Mouse (Mus musculus): ENCODE measurements around the gene Rnf145. TPM values are rescaled to one million over a fixed set of nuclear protein-coding genes. Genes with fewer than 3 reads are reported as not detected.

The Rnf145 gene
- 46.5 and 55.9 TPM in 2 replicates for polyA plus RNA-seq (2015; fragmentation: Nextera tagmentation; extraction: Ambion mirVana)

DNA sequence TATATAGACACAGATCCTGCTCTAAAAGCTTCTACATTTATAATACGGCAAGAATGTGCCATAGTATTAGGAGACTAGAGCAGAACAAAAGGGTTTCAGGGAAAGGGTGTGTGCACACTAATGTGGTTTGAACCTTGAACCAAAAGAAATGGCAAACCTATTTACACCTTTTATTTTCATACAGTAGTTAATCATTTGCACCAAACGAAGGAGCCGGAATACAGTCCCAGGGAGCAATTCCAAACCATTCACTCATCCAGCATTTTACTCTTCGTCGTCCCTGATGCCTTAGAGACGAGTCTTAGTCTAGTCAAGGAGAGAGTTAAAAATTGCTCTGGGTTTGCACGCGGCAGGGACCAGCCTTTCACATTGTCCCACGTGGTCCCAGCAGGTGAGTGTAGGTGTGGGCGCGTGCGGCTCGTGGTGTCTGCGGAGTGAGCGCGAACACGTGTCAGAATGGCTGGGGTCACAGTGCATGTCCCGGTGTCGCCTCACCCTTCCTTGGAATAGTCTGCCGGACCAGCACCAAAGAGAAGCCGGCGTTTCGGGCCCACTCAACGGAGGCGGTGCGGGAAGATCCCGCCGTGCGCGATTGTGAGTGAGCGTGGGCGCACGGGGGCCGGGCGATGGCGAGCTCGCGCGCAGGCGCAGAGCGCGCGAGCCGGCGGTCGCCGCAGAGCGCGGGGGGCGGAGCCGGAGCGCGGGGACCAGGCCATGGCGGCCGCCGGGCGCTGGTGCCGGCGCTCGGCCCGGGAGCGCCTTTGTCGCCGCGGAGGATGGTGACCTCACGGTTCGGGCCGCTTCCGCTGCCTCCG is at the start of gene Rnf145:
Rnf145 (plus strand) TSS at position 684 of the 815 bp plus-strand sequence.
- peak within 1 kb of the TSS; percentile 74 for H3K4me2 ChIP-seq
- peaks cover 30% of the 10 kb centered on the region for H3K4me1 ChIP-seq
- peak; percentile 86 for ATAC-seq (ENCODE audit: extremely low read depth, insufficient number of reproducible peaks, low FRiP score, low TSS enrichment)
- H3K9me3 ChIP-seq, result no peaks in the 10 kb centered on the region
- peak within 1 kb of the TSS; percentile 98 for H3K9ac ChIP-seq
- H3K27me3 ChIP-seq (replicated peaks), result no peaks in the 10 kb centered on the region
- H3K36me3 ChIP-seq, result no peaks in the 10 kb centered on the region
- WGBS, result under 1% methylated on average over 64 of the region's 70 CpGs
- peak within 1 kb of the TSS; percentile 98 for H3K27ac ChIP-seq (replicated peaks)
- peak within 1 kb of the TSS; percentile 98 for H3K4me3 ChIP-seq

GRCm38 (mm10) chr11:44469646-44470431 is 48.9 kb upstream of the Rnf145 start:
- H3K4me3 ChIP-seq, result peak overlapping the region; percentile 99
- peak; percentile 56 for ATAC-seq (ENCODE audit: extremely low read depth, insufficient number of reproducible peaks, low FRiP score, low TSS enrichment)

GRCm38 (mm10) chr11:44470432-44471336 is 48.1 kb upstream of the Rnf145 start, which contains the start of gene Ublcp1:
Gene Ublcp1, minus strand, starts transcription at chr11:44470498.
- Histone ChIP-seq H3K9me3 (no peaks in the 10 kb centered on the region), H3K4me2 (peak within 1 kb of the TSS; percentile 96), H3K9ac (peak within 1 kb of the TSS; percentile 93), H3K4me3 (peak within 1 kb of the TSS; percentile 99), H3K36me3 (peaks cover 7% of the 10 kb centered on the region), H3K4me1 (peaks cover 20% of the 10 kb centered on the region), H3K27ac (replicated peaks) (peak within 1 kb of the TSS; percentile 97), H3K27me3 (replicated peaks) (no peaks in the 10 kb centered on the region)
- under 1% methylated on average over 54 of the region's 54 CpGs for WGBS
- ATAC-seq (ENCODE audit: extremely low read depth, insufficient number of reproducible peaks, low FRiP score, low TSS enrichment), result peak; percentile 81

More at GRCm38 (mm10) chr11:44469646-44470431, 48.9 kb upstream of the Rnf145 start:
- Histone ChIP-seq H3K27ac (replicated peaks) (peak overlapping the region; percentile 97), H3K4me2 (peak overlapping the region; percentile 96), H3K4me1 (peaks cover 20% of the 10 kb centered on the region), H3K9me3 (no peaks in the 10 kb centered on the region), H3K9ac (peak overlapping the region; percentile 93), H3K36me3 (peaks cover 15% of the 10 kb centered on the region), H3K27me3 (replicated peaks) (no peaks in the 10 kb centered on the region)
- WGBS, result under 1% methylated on average over 59 of the region's 59 CpGs

- peak overlapping the region; percentile 96 for H3K4me2 ChIP-seq
- no peaks in the 10 kb centered on the region for H3K36me3 ChIP-seq
- no peaks in the 10 kb centered on the region for H3K27me3 ChIP-seq (replicated peaks)
- peaks cover 20% of the 10 kb centered on the region for H3K4me1 ChIP-seq
- peak overlapping the region; percentile 97 for H3K27ac ChIP-seq (replicated peaks)
- peak overlapping the region; percentile 99 for H3K4me3 ChIP-seq
- ATAC-seq (ENCODE audit: extremely low read depth, insufficient number of reproducible peaks, low FRiP score, low TSS enrichment), result no peak
- H3K9me3 ChIP-seq, result no peaks in the 10 kb centered on the region
- 18% methylated on average over 4 of the region's 4 CpGs for WGBS
- peak overlapping the region; percentile 93 for H3K9ac ChIP-seq
Observed at GRCm38 (mm10) chr11:44471337-44471995, 47.3 kb upstream of the Rnf145 start.

GRCm38 (mm10) chr11:44475467-44475866 is 43.3 kb upstream of the Rnf145 start:
- Histone ChIP-seq H3K4me1 (peaks cover 10% of the 10 kb centered on the region), H3K36me3 (no peaks in the 10 kb centered on the region), H3K27ac (replicated peaks) (no peak overlapping the region), H3K9me3 (no peaks in the 10 kb centered on the region), H3K4me3 (no peak overlapping the region), H3K9ac (no peak overlapping the region), H3K4me2 (no peak overlapping the region), H3K27me3 (replicated peaks) (no peaks in the 10 kb centered on the region)
- WGBS, result 59% methylated on average over 3 of the region's 3 CpGs
- ATAC-seq (ENCODE audit: extremely low read depth, insufficient number of reproducible peaks, low FRiP score, low TSS enrichment), result no peak

- Histone ChIP-seq H3K4me3 (no peak overlapping the region), H3K4me2 (no peak overlapping the region), H3K9me3 (no peaks in the 10 kb centered on the region), H3K27ac (replicated peaks) (no peak overlapping the region), H3K27me3 (replicated peaks) (no peaks in the 10 kb centered on the region), H3K9ac (no peak overlapping the region), H3K36me3 (no peaks in the 10 kb centered on the region), H3K4me1 (peaks cover 6% of the 10 kb centered on the region)
- no peak for ATAC-seq (ENCODE audit: extremely low read depth, insufficient number of reproducible peaks, low FRiP score, low TSS enrichment)
- WGBS, result 72% methylated on average over 2 of the region's 2 CpGs
Observed at GRCm38 (mm10) chr11:44476445-44476844, 42.3 kb upstream of the Rnf145 start.

DNA sequence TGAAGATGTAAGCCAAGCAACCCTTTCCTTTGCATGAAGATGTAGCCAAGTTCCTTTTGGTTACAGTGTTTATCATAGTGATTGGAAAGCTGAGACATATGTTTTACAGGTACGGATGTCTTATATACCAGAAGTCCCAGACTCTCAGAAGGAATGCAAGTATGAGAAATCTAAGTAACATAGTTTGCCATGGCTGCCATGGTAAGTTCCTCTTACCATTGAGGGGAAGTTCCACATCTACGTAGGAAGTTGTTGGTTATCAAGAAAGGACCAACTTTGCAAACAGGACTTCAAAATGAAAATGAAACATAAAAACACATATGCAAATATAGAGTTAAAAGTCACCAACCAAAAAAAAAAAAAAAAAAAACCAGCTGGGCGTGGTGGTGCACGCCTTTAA is 40.4 kb upstream of the Rnf145 start:
- Histone ChIP-seq H3K4me2 (no peak overlapping the region), H3K4me3 (no peak overlapping the region), H3K27ac (replicated peaks) (no peak overlapping the region), H3K9ac (no peak overlapping the region), H3K36me3 (no peaks in the 10 kb centered on the region), H3K4me1 (no peaks in the 10 kb centered on the region), H3K9me3 (no peaks in the 10 kb centered on the region), H3K27me3 (replicated peaks) (no peaks in the 10 kb centered on the region)
- 85% methylated on average over 4 of the region's 4 CpGs for WGBS
- ATAC-seq (ENCODE audit: extremely low read depth, insufficient number of reproducible peaks, low FRiP score, low TSS enrichment), result no peak

- Histone ChIP-seq H3K4me1 (no peaks in the 10 kb centered on the region), H3K36me3 (no peaks in the 10 kb centered on the region), H3K4me2 (no peak overlapping the region), H3K4me3 (no peak overlapping the region), H3K27ac (replicated peaks) (no peak overlapping the region), H3K9me3 (no peaks in the 10 kb centered on the region), H3K9ac (no peak overlapping the region), H3K27me3 (replicated peaks) (no peaks in the 10 kb centered on the region)
- no peak for ATAC-seq (ENCODE audit: extremely low read depth, insufficient number of reproducible peaks, low FRiP score, low TSS enrichment)
- WGBS, result 87% methylated on average over 6 of the region's 6 CpGs
Observed at GRCm38 (mm10) chr11:44480246-44480645, 38.5 kb upstream of the Rnf145 start.

DNA sequence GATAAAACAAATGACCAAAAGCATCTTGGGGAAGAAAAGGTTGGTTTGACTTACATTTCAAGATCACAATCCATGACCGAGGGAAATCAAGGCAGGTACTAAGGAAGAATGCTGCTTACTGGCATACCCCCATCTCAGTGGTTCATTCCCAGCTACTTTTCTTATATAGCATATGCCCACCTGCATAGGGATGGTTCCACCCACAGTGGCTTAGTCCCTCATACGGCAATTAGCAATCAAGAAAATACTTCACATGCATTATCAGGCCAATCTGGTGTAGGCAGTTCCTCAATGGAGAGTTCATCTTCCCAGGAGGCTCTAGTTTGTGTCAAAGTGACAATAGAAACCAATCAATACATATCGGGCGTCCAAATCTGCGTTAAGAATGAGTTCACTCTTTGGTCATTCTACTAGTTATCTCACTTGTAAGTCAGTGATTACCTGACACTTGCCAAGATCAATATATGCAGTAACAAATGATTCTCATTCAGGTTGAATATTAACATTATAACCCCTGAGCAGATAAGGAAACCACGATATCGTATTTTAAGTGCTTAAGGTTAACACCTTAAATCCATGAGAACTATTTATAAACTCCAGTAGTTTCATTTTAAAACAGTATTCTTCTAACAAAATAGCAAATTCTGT is 33.6 kb upstream of the Rnf145 start:
- H3K9me3 ChIP-seq, result no peaks in the 10 kb centered on the region
- H3K4me3 ChIP-seq, result no peak overlapping the region
- H3K4me2 ChIP-seq, result no peak overlapping the region
- ATAC-seq (ENCODE audit: extremely low read depth, insufficient number of reproducible peaks, low FRiP score, low TSS enrichment), result no peak
- no peaks in the 10 kb centered on the region for H3K36me3 ChIP-seq
- no peak overlapping the region for H3K9ac ChIP-seq
- no peak overlapping the region for H3K27ac ChIP-seq (replicated peaks)
- 88% methylated on average over 7 of the region's 7 CpGs for WGBS
- no peaks in the 10 kb centered on the region for H3K4me1 ChIP-seq
- H3K27me3 ChIP-seq (replicated peaks), result no peaks in the 10 kb centered on the region

DNA sequence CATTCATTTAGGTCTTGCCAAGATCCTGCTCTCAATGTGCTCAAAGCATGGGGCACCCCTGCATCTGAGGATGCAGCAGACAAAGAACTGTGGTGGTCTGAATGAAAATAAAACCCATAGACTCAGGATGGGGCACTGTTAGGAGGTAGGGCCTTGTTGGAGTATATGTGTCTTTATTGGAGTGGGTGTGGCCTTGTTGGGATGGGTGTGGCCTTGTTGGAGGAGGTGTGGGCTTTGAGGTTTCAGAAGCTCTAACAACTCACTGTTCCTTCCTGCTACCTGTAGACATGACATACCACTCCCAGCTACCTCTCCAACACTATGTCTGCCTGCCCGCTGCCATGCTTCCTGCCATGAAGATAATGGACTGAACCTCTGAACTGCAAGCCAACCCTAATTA is 29.6 kb upstream of the Rnf145 start:
- H3K36me3 ChIP-seq, result no peaks in the 10 kb centered on the region
- H3K27me3 ChIP-seq (replicated peaks), result no peaks in the 10 kb centered on the region
- H3K4me2 ChIP-seq, result no peak overlapping the region
- 76% methylated on average over 1 of the region's 1 CpGs for WGBS
- no peak overlapping the region for H3K27ac ChIP-seq (replicated peaks)
- no peak overlapping the region for H3K4me3 ChIP-seq
- no peak for ATAC-seq (ENCODE audit: extremely low read depth, insufficient number of reproducible peaks, low FRiP score, low TSS enrichment)
- H3K9ac ChIP-seq, result no peak overlapping the region
- no peaks in the 10 kb centered on the region for H3K4me1 ChIP-seq
- no peaks in the 10 kb centered on the region for H3K9me3 ChIP-seq

Data from heart, embryonic 13.5 days (tissue).